Mouse (Mus musculus): ENCODE data around the gene Gjb6.

Gjb6 gene

DNA sequence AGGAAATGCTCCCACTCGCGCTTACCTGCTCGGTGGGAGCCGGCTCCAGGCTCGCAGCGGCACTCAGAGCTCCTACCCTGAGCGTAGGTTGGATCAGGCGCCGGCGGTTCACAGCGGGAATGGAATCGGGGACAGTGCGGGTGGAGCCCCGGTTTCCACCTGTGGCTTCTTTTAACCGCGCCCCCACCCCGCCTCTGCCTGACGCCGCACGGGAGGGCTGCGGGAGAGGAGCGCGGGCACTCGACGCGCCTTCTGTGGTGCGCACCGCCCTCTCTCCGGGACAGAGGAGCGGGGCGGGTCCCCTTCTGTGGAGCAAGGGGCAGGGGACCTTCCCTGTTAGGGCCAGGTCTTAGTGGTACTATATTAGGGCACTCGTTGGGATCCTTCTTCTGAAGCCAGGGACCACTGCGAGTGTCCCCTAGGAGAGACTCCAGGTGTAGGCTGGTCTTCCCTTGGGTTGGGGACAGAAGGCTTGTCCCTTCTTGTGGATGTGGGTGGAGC is at the start of gene Gjb6:
TSS of gene Gjb6 (minus strand) at position 451 of the 501 bp plus-strand sequence.
- TF ChIP-seq GATA4 (IDR thresholded peaks at IDR 0.05; ENCODE audit: insufficient replicate concordance, low read length): no peak

DNA sequence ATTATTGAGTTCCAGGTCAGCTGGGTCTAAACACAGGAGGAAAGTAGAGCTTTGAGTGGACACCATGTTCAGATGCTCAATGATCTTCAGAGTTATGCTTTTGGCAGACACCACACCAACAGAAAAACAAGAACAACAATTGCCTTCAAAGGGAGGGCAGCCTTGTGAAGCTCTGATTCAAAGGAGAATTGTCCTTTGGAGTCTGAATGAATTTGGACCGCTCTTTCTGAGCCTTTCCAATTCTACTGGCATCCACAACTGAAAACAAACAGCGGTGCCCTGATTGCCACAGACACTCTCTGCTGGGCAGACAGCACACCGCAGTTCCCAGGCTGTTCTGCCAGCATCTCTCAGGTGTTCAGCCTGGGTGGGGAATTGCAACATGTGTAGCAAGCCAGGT is 32.1 kb upstream of the Gjb6 start:
- TF ChIP-seq GATA4 (IDR thresholded peaks at IDR 0.05; ENCODE audit: insufficient replicate concordance, low read length): no peak

DNA sequence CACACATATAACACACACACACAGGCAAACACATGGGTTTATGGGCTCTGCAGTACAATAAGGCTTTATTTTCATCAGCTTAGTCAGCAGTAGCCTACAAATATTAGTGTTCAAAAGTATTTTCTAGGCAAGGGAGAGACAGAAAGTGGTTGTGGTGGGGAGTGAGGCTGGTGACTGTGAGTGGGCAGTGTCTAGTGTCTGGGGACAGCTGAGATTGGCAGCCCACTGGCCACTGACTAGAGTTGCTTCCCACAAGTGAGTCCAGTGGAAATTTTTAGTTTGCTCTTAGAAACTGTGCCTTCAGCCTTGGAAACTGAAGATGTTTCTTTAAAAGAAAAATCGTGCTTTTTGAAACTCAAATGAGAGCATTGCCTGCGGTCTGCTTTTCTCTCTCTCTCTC is 28.4 kb upstream of the Gjb6 start:
- TF ChIP-seq GATA4 (IDR thresholded peaks at IDR 0.05; ENCODE audit: insufficient replicate concordance, low read length): no peak

DNA sequence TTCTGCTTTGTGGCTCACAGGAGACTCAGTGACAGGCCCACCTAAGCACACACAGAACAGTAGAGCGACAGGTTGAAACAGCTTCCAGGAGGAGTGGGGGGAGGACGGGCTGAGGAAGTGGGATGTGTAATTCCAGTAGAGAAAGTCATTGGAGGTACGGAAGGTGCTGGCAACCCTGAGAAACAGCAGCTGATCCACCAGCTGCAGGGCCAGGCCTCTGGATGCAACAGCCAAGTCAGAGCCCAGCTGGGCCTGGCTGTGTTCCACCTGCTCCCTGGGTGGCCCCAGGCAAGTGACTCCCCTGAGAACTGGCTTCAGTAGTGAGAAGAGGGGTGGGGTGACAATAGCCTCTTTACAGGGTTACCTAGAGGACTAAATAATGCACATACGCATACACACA is 27.8 kb upstream of the Gjb6 start:
- TF ChIP-seq GATA4 (IDR thresholded peaks at IDR 0.05; ENCODE audit: insufficient replicate concordance, low read length): no peak

DNA sequence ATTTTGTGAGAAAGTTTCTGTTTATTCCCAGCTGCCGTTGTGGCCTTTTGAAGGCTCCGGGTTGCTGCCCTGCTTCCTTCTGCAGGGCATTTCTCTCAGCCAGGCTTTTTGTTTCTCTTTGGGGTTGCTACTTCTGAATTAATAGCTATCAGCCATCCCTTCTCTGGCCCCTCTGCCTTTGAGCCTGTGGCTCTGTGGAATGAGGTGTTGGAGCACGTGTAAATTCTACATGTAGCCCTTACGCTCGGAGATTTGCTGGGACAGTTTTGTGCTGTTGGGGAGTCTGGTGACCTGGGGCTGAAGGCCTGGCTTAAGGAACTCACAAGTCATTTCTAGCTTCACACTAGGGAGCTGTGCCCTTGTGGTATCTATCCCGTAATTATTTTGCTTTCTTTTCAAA is 21.5 kb upstream of the Gjb6 start:
- no peak for TF ChIP-seq GATA4 (IDR thresholded peaks at IDR 0.05; ENCODE audit: insufficient replicate concordance, low read length)

DNA sequence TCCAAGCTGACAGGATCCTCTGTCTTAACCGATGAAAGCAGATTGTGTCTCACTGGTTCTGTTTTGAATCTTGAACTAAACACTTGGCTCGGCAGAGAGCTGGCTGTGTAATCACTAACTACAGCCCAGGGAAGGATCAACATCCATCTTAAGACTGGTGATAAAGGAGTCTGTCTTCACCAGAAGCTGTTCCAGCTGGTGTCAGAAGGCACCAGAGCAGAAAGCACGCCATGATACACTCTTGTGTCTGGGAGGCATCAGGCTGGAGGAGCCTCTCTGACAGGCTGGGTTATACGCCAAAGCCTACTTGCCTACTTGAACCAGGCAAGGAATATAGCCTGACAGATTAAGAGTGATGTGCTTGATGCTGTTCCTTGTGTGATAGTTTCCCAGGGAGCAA is 12.3 kb upstream of the Gjb6 start:
- TF ChIP-seq GATA4 (IDR thresholded peaks at IDR 0.05; ENCODE audit: insufficient replicate concordance, low read length): no peak

DNA sequence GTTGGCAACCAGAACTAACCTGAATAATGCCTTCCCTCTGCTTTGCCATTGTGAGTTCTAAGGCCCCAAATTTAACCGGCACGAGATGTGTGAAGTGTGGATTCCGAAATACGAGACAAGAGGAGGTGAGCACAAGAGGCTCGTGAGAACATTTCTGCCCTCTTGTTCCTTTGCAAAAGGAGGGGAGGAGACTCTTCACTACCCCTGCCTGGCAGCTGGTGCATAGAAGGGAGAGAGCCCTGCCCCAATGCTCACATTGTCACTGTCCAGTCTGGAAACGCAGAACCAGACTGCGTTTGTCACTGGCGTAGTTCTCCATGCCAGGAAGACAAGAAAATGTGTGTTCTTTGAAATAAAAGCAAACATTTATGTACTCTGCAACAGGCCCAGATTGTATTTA is 1.9 kb upstream of the Gjb6 start:
- TF ChIP-seq GATA4 (IDR thresholded peaks at IDR 0.05; ENCODE audit: insufficient replicate concordance, low read length): no peak

DNA sequence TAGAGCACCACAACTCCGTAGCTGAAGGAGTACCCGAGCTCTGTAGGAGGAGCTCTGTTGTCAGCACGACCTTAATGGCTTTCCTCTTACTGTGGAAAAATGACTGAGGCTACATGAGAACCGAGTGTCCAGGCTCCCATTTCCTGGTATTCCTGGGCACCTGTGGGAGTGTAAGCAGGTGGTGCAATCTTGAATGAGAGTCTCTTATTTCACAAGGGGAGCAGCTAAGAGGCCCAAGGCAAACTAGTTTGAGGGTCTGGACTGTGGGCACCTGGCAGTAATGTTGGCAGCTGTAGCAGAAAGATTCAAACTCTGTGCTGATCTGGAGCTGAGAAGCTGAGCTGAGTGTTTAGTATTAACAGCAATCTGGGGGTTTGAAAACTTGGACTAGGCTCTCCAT is 6.0 kb downstream of the Gjb6 start:
- no peak for TF ChIP-seq GATA4 (IDR thresholded peaks at IDR 0.05; ENCODE audit: insufficient replicate concordance, low read length)

DNA sequence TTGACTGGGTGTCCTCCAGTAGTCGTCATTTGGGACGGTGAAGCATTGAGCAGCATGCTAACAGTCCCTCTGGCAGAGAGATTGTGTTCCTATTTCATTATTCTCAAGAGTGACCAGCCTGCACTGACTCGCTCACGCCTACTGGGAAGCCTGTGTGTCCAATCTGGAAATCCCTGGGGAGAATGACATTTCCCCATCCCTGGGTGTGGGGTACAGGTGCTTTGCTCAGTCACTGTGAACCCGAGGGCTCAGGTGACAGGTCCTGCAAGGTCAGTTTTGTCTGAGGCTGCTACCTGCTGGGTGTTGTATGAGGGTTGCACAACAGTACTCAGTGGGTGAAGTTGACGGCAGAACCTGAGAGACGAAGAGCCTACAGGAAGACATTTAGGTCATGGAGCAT is 11.1 kb downstream of the Gjb6 start:
- TF ChIP-seq GATA4 (IDR thresholded peaks at IDR 0.05; ENCODE audit: insufficient replicate concordance, low read length): no peak

DNA sequence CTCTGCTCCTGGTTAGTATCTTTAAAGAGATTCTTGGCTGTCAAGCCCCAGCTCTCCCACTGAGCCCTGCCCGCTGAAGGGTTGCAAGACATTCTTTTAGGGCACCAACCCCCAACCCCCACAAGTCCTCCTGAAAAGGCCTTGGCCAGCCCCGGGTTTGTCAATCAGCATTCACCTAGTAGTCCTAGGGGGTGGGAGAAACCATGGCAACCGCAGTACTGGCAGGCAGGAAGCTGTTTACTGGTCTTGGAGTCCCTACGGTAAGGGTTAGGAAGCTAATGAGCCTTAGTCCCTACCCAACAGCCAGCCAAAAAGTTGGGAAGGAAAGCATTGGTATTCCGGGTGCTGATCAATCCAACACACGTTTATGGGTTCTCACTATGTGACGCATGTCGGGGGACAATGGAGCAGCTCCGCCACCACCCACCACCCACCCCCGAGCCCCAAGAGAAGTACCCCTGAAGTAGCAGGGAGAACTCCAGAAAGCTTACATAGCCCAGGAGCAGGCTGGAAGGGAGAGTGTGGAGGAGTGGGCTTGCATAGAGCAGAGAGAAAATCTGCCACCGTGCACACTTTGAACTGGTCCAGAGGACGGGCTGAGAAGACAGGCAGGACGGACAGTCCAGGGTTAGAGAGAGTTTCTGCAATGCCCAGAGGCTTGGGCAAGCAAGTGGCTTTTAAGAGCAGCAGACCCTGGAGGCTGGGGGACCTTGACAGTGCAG is 17.4 kb downstream of the Gjb6 start, which contains the start of gene Gm4491:
TSS of gene Gm4491 (minus strand) at position 61 of the 722 bp plus-strand sequence.
- no peak for TF ChIP-seq GATA4 (IDR thresholded peaks at IDR 0.05; ENCODE audit: insufficient replicate concordance, low read length)

DNA sequence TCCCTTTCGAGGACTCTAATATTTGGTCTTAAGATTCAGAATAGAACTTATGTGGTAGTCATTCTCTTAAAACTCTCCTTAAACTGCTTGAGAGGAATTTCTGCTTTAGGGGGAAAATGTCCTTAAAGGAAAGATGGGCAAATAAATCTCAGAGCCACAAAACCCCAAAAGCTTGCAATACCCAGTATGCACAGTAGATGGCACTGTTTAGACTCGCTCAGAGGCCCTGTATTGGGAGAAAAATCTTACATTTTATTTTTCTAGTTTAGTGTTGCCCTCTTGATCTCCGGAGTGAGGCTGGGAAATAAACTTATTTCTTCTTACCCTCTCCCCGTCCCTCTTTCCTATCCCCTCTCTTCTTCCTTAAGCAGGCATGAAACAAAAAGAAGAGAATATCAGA is 24.2 kb downstream of the Gjb6 start:
- TF ChIP-seq GATA4 (IDR thresholded peaks at IDR 0.05; ENCODE audit: insufficient replicate concordance, low read length): no peak

DNA sequence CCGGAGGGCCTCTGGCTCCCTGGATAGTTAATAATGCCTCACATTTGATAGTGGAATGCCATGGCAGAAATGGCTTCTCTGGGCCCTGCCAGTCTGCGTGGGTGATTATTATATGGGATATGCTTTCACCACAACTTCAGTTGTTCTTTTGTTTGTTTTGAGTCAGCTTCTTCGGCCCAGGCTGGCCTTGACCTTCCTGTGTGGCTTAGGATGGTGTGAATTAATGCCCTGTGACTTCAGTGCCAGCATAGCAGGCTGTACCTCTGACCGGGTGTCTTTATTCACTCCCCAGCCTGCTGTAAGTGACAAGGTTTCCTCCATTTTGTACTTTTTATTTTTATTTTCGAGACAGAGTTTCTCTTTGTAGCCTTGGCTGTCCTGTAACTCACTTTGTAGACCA is 25.5 kb downstream of the Gjb6 start:
- TF ChIP-seq GATA4 (IDR thresholded peaks at IDR 0.05; ENCODE audit: insufficient replicate concordance, low read length): no peak

DNA sequence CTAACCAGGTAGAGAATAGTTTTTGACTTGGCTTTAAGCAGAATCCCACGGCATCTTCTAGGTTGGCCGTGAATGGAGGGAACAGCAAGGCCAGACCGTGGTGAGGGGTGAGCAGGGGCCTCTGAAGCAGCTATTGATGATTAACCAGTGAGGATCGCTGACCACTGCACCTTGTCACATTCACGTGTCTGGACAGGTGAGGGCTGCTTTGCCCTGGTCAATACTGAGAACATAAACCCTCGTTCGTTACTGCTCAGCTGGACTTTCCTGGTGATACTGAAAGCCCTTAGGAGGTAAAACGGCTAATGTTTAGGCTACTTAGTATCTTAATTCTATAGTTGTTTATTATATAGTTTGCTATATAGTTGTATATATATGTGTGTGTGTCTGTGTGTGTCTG is 26.3 kb downstream of the Gjb6 start:
- TF ChIP-seq GATA4 (IDR thresholded peaks at IDR 0.05; ENCODE audit: insufficient replicate concordance, low read length): no peak

DNA sequence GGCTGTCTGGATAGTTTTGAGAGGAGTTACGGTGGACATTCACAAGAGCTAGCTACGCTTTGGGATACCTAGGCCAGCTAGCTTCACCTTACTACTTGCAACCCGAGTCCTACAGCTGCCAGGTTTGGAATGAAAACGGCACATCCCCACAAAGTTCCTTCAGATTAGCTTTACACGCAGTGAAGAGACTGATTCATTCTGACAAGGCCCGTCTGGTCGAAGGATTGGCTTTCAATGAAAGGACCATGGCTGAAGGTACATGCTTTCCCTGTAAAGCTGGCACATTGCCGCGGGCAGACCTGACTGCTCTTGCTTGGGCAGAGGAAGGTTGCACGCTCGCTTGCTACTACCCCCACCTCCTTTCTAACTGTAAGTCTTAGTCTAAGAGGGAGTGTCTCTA is 27.7 kb downstream of the Gjb6 start:
- no peak for TF ChIP-seq GATA4 (IDR thresholded peaks at IDR 0.05; ENCODE audit: insufficient replicate concordance, low read length)

DNA sequence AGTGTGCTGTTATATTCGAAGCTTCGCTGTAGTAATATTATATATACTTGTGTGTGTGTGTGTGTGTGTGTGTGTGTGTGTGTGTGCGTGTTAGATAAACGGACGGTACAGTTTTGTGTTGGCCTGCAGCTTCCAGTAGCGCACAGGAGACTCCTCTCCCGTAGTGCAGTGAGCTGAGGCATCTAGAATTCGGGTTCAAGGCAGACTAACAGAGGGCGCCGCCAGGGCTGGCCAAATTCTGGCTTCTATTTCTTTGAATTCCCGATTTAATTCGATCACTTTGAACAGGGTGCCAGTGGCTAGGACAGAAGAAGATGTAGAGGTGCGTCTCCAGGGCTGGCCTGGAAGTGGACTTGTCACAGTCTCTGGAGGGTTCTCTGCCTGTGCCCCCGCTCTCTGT is 28.3 kb downstream of the Gjb6 start:
- TF ChIP-seq GATA4 (IDR thresholded peaks at IDR 0.05; ENCODE audit: insufficient replicate concordance, low read length): no peak

DNA sequence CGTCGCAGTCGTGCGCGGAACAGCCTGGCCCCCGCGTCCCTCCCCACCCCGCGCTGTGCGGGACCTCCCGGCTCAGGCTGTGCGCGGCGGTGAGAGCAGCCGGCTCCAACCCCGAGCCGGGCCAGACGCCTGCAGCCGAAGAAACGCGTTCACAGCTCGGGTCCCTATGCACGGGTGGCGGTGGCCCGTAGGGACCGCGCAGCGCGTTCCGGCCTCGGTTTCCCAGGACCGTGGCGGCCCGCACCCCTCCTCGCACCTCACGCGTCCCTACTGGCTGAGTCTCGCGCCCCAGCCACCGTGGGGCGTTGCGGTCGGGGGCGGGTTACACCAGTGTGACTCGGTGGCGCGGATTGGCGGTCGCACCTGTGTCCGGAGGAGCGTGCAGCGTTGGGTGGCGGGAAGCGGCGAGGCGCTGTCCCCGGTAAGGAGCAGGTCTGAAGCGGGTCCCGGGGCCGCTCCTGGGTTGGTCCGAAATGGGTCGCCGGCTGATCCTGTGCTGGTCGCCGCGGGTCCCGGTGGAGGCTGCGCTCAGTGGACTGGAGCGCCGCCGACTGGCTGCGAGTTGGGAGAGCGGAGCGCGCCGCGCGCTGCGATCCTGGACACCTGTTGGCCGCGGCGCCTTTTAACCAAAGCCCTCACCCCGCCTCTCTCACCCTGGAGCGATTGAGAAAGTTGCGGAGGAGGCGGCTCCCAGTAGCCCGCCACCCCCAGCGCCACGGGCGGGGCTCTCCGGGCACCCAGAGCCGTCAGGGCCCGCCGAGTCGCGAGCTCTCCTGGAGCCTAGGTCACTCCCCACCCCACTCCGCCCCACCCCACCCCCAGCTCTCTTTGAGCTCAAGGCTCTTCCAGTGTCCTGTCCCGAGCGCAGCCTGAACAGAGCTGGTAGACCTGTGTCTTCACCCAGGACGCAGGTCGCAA is 29.0 kb downstream of the Gjb6 start, which contains the start of gene Gjb2:
TSS of gene Gjb2 (minus strand) at position 597 of the 918 bp plus-strand sequence.
- TF ChIP-seq GATA4 (IDR thresholded peaks at IDR 0.05; ENCODE audit: insufficient replicate concordance, low read length): no peak

All from liver, adult (tissue).